Mouse (Mus musculus): ENCODE measurements around the gene Hipk3. TPM values are rescaled to one million over a fixed set of nuclear protein-coding genes. Genes with fewer than 3 reads are reported as not detected.

Hipk3 gene
- 100 to 1,000 TPM; 202 to 215 TPM for total RNA-seq (2021)

GRCm38 (mm10) chr2:104493951-104494800 lies at the start of gene Hipk3:
Hipk3 (minus strand) TSS chr2:104494446.
- peak; percentile 84 for DNase-seq (ENCODE audit: low spot score)
- intact Hi-C loops (cut with DNase I): loop anchor here (1.0 to 10.0 kb wide), 4 partner anchors 47 to 699 kb away; partner anchors contain the start of gene Caprin1

- DNase-seq (ENCODE audit: low spot score): no peak
- intact Hi-C loops (cut with DNase I): no loop called here
These were observed 46.0 kb upstream of the Hipk3 start for GRCm38 (mm10) chr2:104540286-104540685.

GRCm38 (mm10) chr2:104534751-104535150 lies 40.5 kb upstream of the Hipk3 start:
- intact Hi-C loops (cut with DNase I): no loop called here
- DNase-seq (ENCODE audit: low spot score): no peak

- DNase-seq (ENCODE audit: low spot score): no peak
- intact Hi-C loops (cut with DNase I): no loop called here
These were observed 38.3 kb upstream of the Hipk3 start for GRCm38 (mm10) chr2:104532548-104532947.

- intact Hi-C loops (cut with DNase I): no loop called here
- DNase-seq (ENCODE audit: low spot score): no peak
These were observed 32.3 kb upstream of the Hipk3 start for GRCm38 (mm10) chr2:104526559-104526958.

GRCm38 (mm10) chr2:104525506-104525905 lies 31.3 kb upstream of the Hipk3 start:
- intact Hi-C loops (cut with DNase I): no loop called here
- no peak for DNase-seq (ENCODE audit: low spot score)

GRCm38 (mm10) chr2:104511622-104512021 lies 17.4 kb upstream of the Hipk3 start:
- intact Hi-C loops (cut with DNase I): no loop called here
- no peak for DNase-seq (ENCODE audit: low spot score)

GRCm38 (mm10) chr2:104502388-104502787 lies 8.1 kb upstream of the Hipk3 start:
- intact Hi-C loops (cut with DNase I): no loop called here
- DNase-seq (ENCODE audit: low spot score): no peak

GRCm38 (mm10) chr2:104501091-104501490 lies 6.8 kb upstream of the Hipk3 start:
- no peak for DNase-seq (ENCODE audit: low spot score)
- intact Hi-C loops (cut with DNase I): no loop called here

- no peak for DNase-seq (ENCODE audit: low spot score)
- intact Hi-C loops (cut with DNase I): loop anchor here (10.0 kb wide), 2 partner anchors 463 to 703 kb away; partner anchors contain the start of gene Caprin1
These were observed 3.5 kb upstream of the Hipk3 start for GRCm38 (mm10) chr2:104497771-104498170.

GRCm38 (mm10) chr2:104497231-104497630 lies 3.0 kb upstream of the Hipk3 start:
- intact Hi-C loops (cut with DNase I): loop anchor here (10.0 kb wide), 2 partner anchors 462 to 702 kb away; partner anchors contain the start of gene Caprin1

GRCm38 (mm10) chr2:104496206-104496605 lies 2.0 kb upstream of the Hipk3 start:
- no peak for DNase-seq (ENCODE audit: low spot score)
- intact Hi-C loops (cut with DNase I): loop anchor here (10.0 kb wide), 2 partner anchors 461 to 701 kb away; partner anchors contain the start of gene Caprin1

More at GRCm38 (mm10) chr2:104497231-104497630, 3.0 kb upstream of the Hipk3 start:
- DNase-seq (ENCODE audit: low spot score): no peak

GRCm38 (mm10) chr2:104494801-104495185 lies 547 bp upstream of the Hipk3 start:
- DNase-seq (ENCODE audit: low spot score): no peak
- intact Hi-C loops (cut with DNase I): loop anchor here (2.0 to 10.0 kb wide), 3 partner anchors 92 to 700 kb away; partner anchors contain the start of gene Caprin1

- intact Hi-C loops (cut with DNase I): loop anchor here (1.0 to 10.0 kb wide), 3 partner anchors 46 to 698 kb away; partner anchors contain the start of gene Caprin1
- DNase-seq (ENCODE audit: low spot score): peak; percentile 80
These were observed 960 bp downstream of the Hipk3 start for GRCm38 (mm10) chr2:104493021-104493950.

GRCm38 (mm10) chr2:104491221-104491795 lies 2.9 kb downstream of the Hipk3 start:
- intact Hi-C loops (cut with DNase I): loop anchor here (1.0 to 10.0 kb wide), 3 partner anchors 20 to 697 kb away; partner anchors contain the start of gene Caprin1
- DNase-seq (ENCODE audit: low spot score): no peak

- intact Hi-C loops (cut with DNase I): loop anchor here (1.0 to 10.0 kb wide), 3 partner anchors 19 to 696 kb away; partner anchors contain the start of gene Caprin1
- DNase-seq (ENCODE audit: low spot score): no peak
These were observed 3.5 kb downstream of the Hipk3 start for GRCm38 (mm10) chr2:104490761-104491160.

GRCm38 (mm10) chr2:104489851-104490250 lies 4.4 kb downstream of the Hipk3 start:
- intact Hi-C loops (cut with DNase I): loop anchor here (10.0 kb wide), 2 partner anchors 455 to 695 kb away; partner anchors contain the start of gene Caprin1

GRCm38 (mm10) chr2:104484438-104484837 lies 9.8 kb downstream of the Hipk3 start:
- DNase-seq (ENCODE audit: low spot score): no peak
- intact Hi-C loops (cut with DNase I): no loop called here

More at GRCm38 (mm10) chr2:104489851-104490250, 4.4 kb downstream of the Hipk3 start:
- DNase-seq (ENCODE audit: low spot score): no peak

GRCm38 (mm10) chr2:104482156-104482555 lies 12.1 kb downstream of the Hipk3 start:
- intact Hi-C loops (cut with DNase I): no loop called here
- DNase-seq (ENCODE audit: low spot score): no peak
